Mouse (Mus musculus) mouse trophoblast stem cell (cell line): ENCODE data around the gene Tirap.

Source experiments
- in situ Hi-C, 2 experiments: fragments of 300-500 bp; cut with MseI, MboI; formaldehyde crosslinking; loops; 2 replicates in 1 of 2; 3 replicates in 1 of 2; pipeline ENCODE4 v1.15.1; 2025

Gene Tirap

GRCm38 (mm10) chr9:35199772-35200471 lies at the start of gene Tirap, which contains the start of gene Srpr:
Gene Tirap (minus strand): TSS chr9:35200291.
Gene Srpr (plus strand): TSS chr9:35200175.
- in situ Hi-C loops = no loop called here

DNA sequence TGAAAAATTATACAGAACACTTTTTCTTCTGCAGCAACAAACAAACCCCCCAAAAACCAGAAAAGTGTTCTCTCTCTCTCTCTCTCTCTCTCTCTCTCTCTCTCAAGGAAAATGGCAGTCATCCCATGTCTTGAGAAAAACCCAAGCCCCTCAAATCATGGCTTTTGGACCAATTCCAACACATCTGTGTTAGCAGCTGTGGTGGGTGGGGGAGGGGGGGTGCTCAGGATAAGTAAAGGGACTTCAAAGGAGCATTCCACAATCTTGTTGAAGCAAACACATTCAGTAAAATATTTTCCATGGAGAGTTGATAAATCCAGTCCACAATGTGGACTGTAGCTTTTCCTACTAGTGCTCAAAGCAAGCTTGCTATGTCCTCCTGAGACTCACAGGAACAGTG lies 49.4 kb upstream of the Tirap start:
- in situ Hi-C loops = no loop called here

- in situ Hi-C loops = no loop called here
Observed at GRCm38 (mm10) chr9:35247405-35247804, 47.3 kb upstream of the Tirap start.

- in situ Hi-C loops = no loop called here
Observed at GRCm38 (mm10) chr9:35239734-35240133, 39.6 kb upstream of the Tirap start.

DNA sequence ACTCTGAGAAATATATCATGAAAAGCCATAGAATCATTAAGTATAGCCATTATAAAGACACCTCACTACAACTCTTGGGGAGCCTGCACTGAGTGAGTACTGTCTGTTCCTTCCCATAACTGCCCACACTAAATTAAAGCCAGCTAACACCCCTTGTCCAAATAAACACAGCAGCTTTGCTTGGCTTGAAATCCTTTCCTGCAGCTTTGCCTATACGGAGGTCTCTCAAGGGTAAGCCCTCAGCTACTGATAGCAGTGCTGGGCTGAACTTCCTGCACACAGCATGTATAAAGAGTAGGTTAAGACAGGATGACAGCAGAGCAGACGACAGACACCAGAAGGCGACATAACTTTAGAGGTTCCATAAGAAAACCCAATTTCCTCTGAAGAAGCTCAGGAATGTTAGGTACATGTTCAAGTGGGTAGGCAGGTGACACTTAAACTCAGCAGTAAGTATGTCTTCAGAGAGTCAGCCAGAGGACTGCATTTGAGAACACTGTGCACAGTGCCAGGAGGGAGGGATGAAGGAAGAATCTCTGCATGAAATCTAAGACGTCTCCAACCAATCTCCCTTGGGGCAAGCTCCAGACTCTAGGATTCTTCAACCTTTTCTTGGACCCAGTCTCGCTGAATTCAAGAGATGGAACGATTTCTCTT lies 39.0 kb upstream of the Tirap start:
- in situ Hi-C loops = no loop called here

DNA sequence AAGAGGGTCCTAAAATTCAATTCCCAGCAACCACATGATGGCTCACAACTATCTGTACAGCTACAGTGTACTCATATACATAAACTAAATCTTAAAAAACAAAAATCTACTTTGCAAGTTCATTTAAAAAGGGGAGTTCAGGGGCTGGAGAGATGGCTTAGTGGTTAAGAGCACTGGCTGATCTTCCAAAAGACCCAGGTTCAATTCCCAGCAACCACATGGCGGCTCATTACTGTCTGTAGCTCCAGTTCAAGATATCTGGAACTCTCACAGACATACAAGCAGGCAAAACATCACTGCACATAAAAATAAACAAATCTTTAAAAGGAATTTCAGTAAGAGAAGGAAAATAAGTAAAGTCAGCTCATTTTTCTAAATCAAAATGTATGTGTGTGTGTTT lies 38.3 kb upstream of the Tirap start:
- in situ Hi-C loops = no loop called here

- in situ Hi-C loops = no loop called here
Observed at GRCm38 (mm10) chr9:35235996-35236395, 35.9 kb upstream of the Tirap start.

- in situ Hi-C loops = no loop called here
Observed at GRCm38 (mm10) chr9:35228671-35229070, 28.6 kb upstream of the Tirap start.

GRCm38 (mm10) chr9:35223466-35223865 lies 23.4 kb upstream of the Tirap start:
- in situ Hi-C loops = no loop called here

GRCm38 (mm10) chr9:35217963-35218362 lies 17.9 kb upstream of the Tirap start:
- in situ Hi-C loops = no loop called here

DNA sequence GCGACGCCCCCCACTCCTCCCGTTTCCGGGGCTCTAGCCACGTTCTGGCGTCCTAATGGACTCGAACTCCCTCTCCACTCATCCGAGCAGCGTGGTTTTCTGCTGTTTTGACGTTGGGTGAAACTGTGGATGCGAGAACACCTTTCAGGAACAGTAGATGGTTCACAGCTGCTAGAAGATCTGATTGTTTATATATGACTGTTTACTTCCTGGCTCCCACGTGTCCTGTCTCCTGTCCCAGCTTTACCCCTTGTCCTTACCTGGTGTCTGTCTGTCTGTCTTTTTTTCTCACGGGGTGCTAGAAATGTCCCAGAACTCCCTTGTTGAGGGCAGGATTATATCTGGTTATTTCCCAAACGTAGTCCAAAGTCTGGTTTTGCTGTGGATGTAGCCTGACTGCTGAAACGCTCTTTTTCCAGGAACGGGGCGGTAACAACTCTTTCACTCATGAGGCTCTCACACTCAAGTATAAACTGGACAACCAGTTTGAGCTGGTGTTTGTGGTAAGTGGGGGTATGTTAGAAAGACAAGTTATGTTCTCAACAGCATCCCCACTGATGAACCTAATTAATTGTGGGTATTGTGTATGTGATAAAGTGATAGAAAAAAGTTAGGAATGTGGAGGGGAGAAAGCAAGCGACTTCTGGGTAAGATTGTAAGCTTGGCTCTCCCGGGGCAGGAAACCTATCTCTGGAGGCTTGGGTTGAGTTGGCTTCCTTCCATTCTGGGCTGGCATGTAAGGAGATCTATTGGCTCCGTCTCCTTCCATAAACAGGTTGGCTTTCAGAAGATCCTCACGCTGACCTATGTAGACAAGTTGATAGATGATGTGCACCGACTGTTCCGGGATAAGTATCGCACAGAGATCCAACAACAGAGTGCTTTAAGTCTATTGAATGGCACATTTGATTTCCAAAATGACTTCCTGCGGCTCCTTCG lies 11.8 kb upstream of the Tirap start:
- in situ Hi-C loops = no loop called here

- in situ Hi-C loops = no loop called here
Observed at GRCm38 (mm10) chr9:35210542-35211474, 10.7 kb upstream of the Tirap start, which contains the start of gene Foxred1. Gene Foxred1 (minus strand): TSS chr9:35211055.

GRCm38 (mm10) chr9:35204421-35204820 lies 4.3 kb upstream of the Tirap start:
- in situ Hi-C loops = no loop called here

GRCm38 (mm10) chr9:35203536-35203935 lies 3.4 kb upstream of the Tirap start:
- in situ Hi-C loops = no loop called here

DNA sequence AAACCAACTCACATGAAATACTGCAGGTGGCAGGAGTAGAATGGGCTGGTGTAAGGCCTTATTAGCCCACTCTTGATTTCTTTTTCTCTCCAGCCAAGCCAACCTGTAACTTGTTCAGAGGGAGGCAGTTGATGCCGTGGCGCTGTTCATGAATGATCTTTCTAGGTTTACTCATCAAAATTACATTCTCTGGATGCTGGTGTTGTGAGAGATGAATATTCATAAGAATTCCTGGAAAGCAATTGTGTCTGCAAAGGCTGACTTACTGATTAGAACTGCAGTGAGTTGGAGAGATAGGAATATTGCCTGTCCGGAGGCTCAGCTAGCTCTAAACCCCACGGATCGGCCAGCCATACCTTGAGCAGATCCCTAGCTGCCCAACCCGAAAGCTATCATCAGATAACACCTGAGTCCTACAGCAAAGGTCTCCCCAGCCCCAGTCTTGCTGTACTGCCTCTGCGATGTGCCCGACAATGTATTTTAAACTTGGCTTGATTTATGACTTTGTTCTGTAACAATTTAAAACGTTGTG lies 504 bp upstream of the Tirap start:
- in situ Hi-C loops = no loop called here

GRCm38 (mm10) chr9:35198945-35199771 lies 933 bp downstream of the Tirap start:
- in situ Hi-C loops = no loop called here

GRCm38 (mm10) chr9:35198351-35198750 lies 1.7 kb downstream of the Tirap start:
- in situ Hi-C loops = no loop called here

DNA sequence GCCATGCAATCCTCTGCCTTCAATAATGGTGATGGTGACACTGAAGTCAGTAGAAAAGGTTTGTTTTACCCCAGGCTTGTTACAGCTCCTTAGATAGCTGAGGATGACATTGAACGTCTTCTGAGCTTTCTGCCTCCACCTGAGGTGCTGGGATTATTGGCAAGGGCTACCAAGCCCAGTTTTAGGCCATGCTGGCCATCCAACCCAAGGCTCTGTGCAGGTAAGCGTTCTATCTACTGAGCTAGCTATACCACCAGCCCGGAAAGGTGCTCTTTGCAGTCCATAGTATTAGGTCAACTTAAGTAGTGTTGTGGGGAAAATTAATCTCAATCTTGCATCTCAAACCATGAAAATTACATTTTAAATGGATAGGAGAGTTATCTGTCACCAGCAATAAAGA lies 2.5 kb downstream of the Tirap start:
- in situ Hi-C loops = no loop called here

DNA sequence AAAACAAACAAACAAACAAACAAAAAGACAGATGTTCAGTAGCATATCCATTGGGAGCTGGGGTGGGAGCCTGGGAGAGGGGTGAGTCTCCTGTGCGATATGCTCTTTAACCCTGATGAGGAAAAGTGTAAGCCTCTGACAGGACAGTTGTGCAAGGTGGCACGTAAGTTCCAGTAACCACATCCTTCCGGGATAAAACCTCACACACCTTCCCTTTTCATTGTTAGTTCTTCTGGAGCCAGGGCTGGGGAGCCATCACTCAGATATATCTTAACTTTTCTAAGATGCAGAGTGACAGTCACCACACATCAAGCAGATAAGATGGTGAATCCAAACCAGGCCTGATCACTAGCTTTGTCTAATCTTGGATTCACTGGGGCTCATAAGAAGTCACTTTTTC lies 6.0 kb downstream of the Tirap start:
- in situ Hi-C loops = no loop called here

DNA sequence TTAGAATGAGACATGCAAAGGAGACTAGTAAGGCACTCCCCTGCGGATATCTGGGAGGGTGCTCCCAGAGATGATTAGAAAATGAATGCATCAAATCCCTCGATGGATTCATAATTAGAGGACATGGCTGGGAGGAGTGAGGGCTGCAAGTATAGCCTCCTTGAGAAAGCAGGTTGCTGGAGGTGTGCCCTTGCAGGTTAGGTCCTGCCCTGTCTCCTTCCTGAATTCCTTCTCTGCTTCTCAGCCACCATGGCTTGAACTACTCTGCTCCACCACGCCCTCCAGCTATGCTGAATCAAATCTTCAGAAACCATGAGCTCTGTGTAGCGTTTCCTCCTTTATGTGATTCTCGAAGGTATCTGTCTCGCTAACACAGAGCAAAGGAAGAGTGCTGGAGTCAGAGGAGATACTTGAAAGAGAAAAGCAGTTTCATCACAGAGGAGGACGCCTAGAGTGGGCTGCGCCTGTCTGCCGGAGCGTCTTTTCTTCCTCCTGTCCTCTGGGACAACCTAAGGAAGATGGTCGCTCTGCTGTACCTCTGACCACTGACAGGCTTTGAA lies 7.0 kb downstream of the Tirap start:
- in situ Hi-C loops = no loop called here
